Mouse (Mus musculus): Measurements from ENCODE around the gene Pacs1. TPM values are rescaled to one million over a fixed set of nuclear protein-coding genes. Genes with fewer than 3 reads are reported as not detected.
"Not testable (repeated sequence)": the region's sequence is repeated elsewhere in the genome, so short reads cannot be mapped to it uniquely, and the experiment has no call there.

The Pacs1 gene
- polyA plus RNA-seq, 1 experiment from 2014 or later = 15.5 TPM

GRCm38 (mm10) chr19:5230110-5230509 lies 42.8 kb downstream of the Pacs1 start:
- Histone ChIP-seq H3K4me1 (ENCODE audit: control insufficient read depth, insufficient read depth, low read length) (no peaks in the 10 kb centered on the region), H3K27me3 (ENCODE audit: control insufficient read depth, insufficient read depth, low read length) (no peaks in the 10 kb centered on the region), H3K4me3 (ENCODE audit: low read length) (no peak overlapping the region), H3K9me3 (replicated peaks; ENCODE audit: control insufficient read depth, low read length) (no peaks in the 10 kb centered on the region), H3K27ac (ENCODE audit: low read length) (no peak overlapping the region), H3K36me3 (ENCODE audit: control insufficient read depth, insufficient read depth) (no peaks in the 10 kb centered on the region), H3K9ac (ENCODE audit: low read length) (no peak overlapping the region), H3K4me2 (ENCODE audit: low read depth, low read length) (no peak overlapping the region)
- no peak for ATAC-seq (replicated peaks; ENCODE audit: extremely low read depth, insufficient read depth, low FRiP score)
- WGBS = 68% methylated on average over 2 of the region's 2 CpGs

GRCm38 (mm10) chr19:5224624-5225023 lies 48.3 kb downstream of the Pacs1 start:
- H3K4me2 ChIP-seq (ENCODE audit: low read depth, low read length) = no peak overlapping the region
- no peak for ATAC-seq (replicated peaks; ENCODE audit: extremely low read depth, insufficient read depth, low FRiP score)
- no peak overlapping the region for H3K27ac ChIP-seq (ENCODE audit: low read length)
- 57% methylated on average over 2 of the region's 2 CpGs for WGBS
- no peaks in the 10 kb centered on the region for H3K9me3 ChIP-seq (replicated peaks; ENCODE audit: control insufficient read depth, low read length)
- H3K27me3 ChIP-seq (ENCODE audit: control insufficient read depth, insufficient read depth, low read length) = no peaks in the 10 kb centered on the region
- H3K36me3 ChIP-seq (ENCODE audit: control insufficient read depth, insufficient read depth) = no peaks in the 10 kb centered on the region
- H3K9ac ChIP-seq (ENCODE audit: low read length) = no peak overlapping the region
- H3K4me3 ChIP-seq (ENCODE audit: low read length) = no peak overlapping the region
- peaks cover 7% of the 10 kb centered on the region for H3K4me1 ChIP-seq (ENCODE audit: control insufficient read depth, insufficient read depth, low read length)

- WGBS = 87% methylated on average over 4 of the region's 4 CpGs
- Histone ChIP-seq H3K4me3 (ENCODE audit: low read length) (no peak overlapping the region), H3K27ac (ENCODE audit: low read length) (no peak overlapping the region), H3K4me2 (ENCODE audit: low read depth, low read length) (no peak overlapping the region), H3K4me1 (ENCODE audit: control insufficient read depth, insufficient read depth, low read length) (peaks cover 7% of the 10 kb centered on the region), H3K27me3 (ENCODE audit: control insufficient read depth, insufficient read depth, low read length) (no peaks in the 10 kb centered on the region), H3K9ac (ENCODE audit: low read length) (no peak overlapping the region), H3K36me3 (ENCODE audit: control insufficient read depth, insufficient read depth) (no peaks in the 10 kb centered on the region), H3K9me3 (replicated peaks; ENCODE audit: control insufficient read depth, low read length) (no peaks in the 10 kb centered on the region)
- ATAC-seq (replicated peaks; ENCODE audit: extremely low read depth, insufficient read depth, low FRiP score) = no peak
Measured at GRCm38 (mm10) chr19:5224077-5224476, 48.8 kb downstream of the Pacs1 start.

GRCm38 (mm10) chr19:5221926-5222325 lies 51.0 kb downstream of the Pacs1 start:
- 65% methylated on average over 2 of the region's 2 CpGs for WGBS
- no peak overlapping the region for H3K27ac ChIP-seq (ENCODE audit: low read length)

GRCm38 (mm10) chr19:5221219-5221723 lies 51.6 kb downstream of the Pacs1 start:
- H3K9me3 ChIP-seq (replicated peaks; ENCODE audit: control insufficient read depth, low read length); H3K4me2 ChIP-seq (ENCODE audit: low read depth, low read length); H3K27ac ChIP-seq (ENCODE audit: low read length); H3K4me1 ChIP-seq (ENCODE audit: control insufficient read depth, insufficient read depth, low read length); H3K27me3 ChIP-seq (ENCODE audit: control insufficient read depth, insufficient read depth, low read length); ATAC-seq (replicated peaks; ENCODE audit: extremely low read depth, insufficient read depth, low FRiP score); H3K4me3 ChIP-seq (ENCODE audit: low read length); H3K36me3 ChIP-seq (ENCODE audit: control insufficient read depth, insufficient read depth); H3K9ac ChIP-seq (ENCODE audit: low read length): not testable (repeated sequence)
- WGBS = 21% methylated on average over 2 of the region's 2 CpGs

More at GRCm38 (mm10) chr19:5221926-5222325, 51.0 kb downstream of the Pacs1 start:
- no peaks in the 10 kb centered on the region for H3K36me3 ChIP-seq (ENCODE audit: control insufficient read depth, insufficient read depth)
- peaks cover 7% of the 10 kb centered on the region for H3K4me1 ChIP-seq (ENCODE audit: control insufficient read depth, insufficient read depth, low read length)
- H3K27me3 ChIP-seq (ENCODE audit: control insufficient read depth, insufficient read depth, low read length) = no peaks in the 10 kb centered on the region
- H3K9me3 ChIP-seq (replicated peaks; ENCODE audit: control insufficient read depth, low read length) = no peaks in the 10 kb centered on the region
- no peak for ATAC-seq (replicated peaks; ENCODE audit: extremely low read depth, insufficient read depth, low FRiP score)
- no peak overlapping the region for H3K9ac ChIP-seq (ENCODE audit: low read length)
- H3K4me3 ChIP-seq (ENCODE audit: low read length) = no peak overlapping the region
- H3K4me2 ChIP-seq (ENCODE audit: low read depth, low read length) = no peak overlapping the region

- Histone ChIP-seq H3K27ac (ENCODE audit: low read length) (no peak overlapping the region), H3K4me3 (ENCODE audit: low read length) (no peak overlapping the region), H3K36me3 (ENCODE audit: control insufficient read depth, insufficient read depth) (no peaks in the 10 kb centered on the region), H3K9me3 (replicated peaks; ENCODE audit: control insufficient read depth, low read length) (no peaks in the 10 kb centered on the region), H3K27me3 (ENCODE audit: control insufficient read depth, insufficient read depth, low read length) (no peaks in the 10 kb centered on the region), H3K4me1 (ENCODE audit: control insufficient read depth, insufficient read depth, low read length) (peaks cover 7% of the 10 kb centered on the region), H3K4me2 (ENCODE audit: low read depth, low read length) (no peak overlapping the region), H3K9ac (ENCODE audit: low read length) (no peak overlapping the region)
- ATAC-seq (replicated peaks; ENCODE audit: extremely low read depth, insufficient read depth, low FRiP score) = no peak
- WGBS = 79% methylated on average over 3 of the region's 3 CpGs
Measured at GRCm38 (mm10) chr19:5220389-5220788, 52.5 kb downstream of the Pacs1 start.

- no peaks in the 10 kb centered on the region for H3K36me3 ChIP-seq (ENCODE audit: control insufficient read depth, insufficient read depth)
- H3K4me1 ChIP-seq (ENCODE audit: control insufficient read depth, insufficient read depth, low read length) = no peaks in the 10 kb centered on the region
- H3K9me3 ChIP-seq (replicated peaks; ENCODE audit: control insufficient read depth, low read length) = no peaks in the 10 kb centered on the region
- no peak overlapping the region for H3K4me3 ChIP-seq (ENCODE audit: low read length)
- 91% methylated on average over 2 of the region's 2 CpGs for WGBS
- ATAC-seq (replicated peaks; ENCODE audit: extremely low read depth, insufficient read depth, low FRiP score) = no peak
- H3K27me3 ChIP-seq (ENCODE audit: control insufficient read depth, insufficient read depth, low read length) = no peaks in the 10 kb centered on the region
- no peak overlapping the region for H3K4me2 ChIP-seq (ENCODE audit: low read depth, low read length)
- no peak overlapping the region for H3K9ac ChIP-seq (ENCODE audit: low read length)
- H3K27ac ChIP-seq (ENCODE audit: low read length) = no peak overlapping the region
Measured at GRCm38 (mm10) chr19:5201691-5202090, 71.2 kb downstream of the Pacs1 start.

GRCm38 (mm10) chr19:5200617-5201016 lies 72.3 kb downstream of the Pacs1 start:
- not testable (repeated sequence) for H3K9ac ChIP-seq (ENCODE audit: low read length); H3K36me3 ChIP-seq (ENCODE audit: control insufficient read depth, insufficient read depth); H3K9me3 ChIP-seq (replicated peaks; ENCODE audit: control insufficient read depth, low read length); H3K27ac ChIP-seq (ENCODE audit: low read length); H3K27me3 ChIP-seq (ENCODE audit: control insufficient read depth, insufficient read depth, low read length); H3K4me3 ChIP-seq (ENCODE audit: low read length); ATAC-seq (replicated peaks; ENCODE audit: extremely low read depth, insufficient read depth, low FRiP score); H3K4me2 ChIP-seq (ENCODE audit: low read depth, low read length); H3K4me1 ChIP-seq (ENCODE audit: control insufficient read depth, insufficient read depth, low read length)
- WGBS = 88% methylated on average over 4 of the region's 4 CpGs

GRCm38 (mm10) chr19:5198553-5198952 lies 74.4 kb downstream of the Pacs1 start:
- Histone ChIP-seq H3K4me2 (ENCODE audit: low read depth, low read length) (no peak overlapping the region), H3K27me3 (ENCODE audit: control insufficient read depth, insufficient read depth, low read length) (no peaks in the 10 kb centered on the region), H3K4me1 (ENCODE audit: control insufficient read depth, insufficient read depth, low read length) (no peaks in the 10 kb centered on the region), H3K9me3 (replicated peaks; ENCODE audit: control insufficient read depth, low read length) (no peaks in the 10 kb centered on the region), H3K4me3 (ENCODE audit: low read length) (no peak overlapping the region), H3K36me3 (ENCODE audit: control insufficient read depth, insufficient read depth) (no peaks in the 10 kb centered on the region), H3K9ac (ENCODE audit: low read length) (no peak overlapping the region), H3K27ac (ENCODE audit: low read length) (no peak overlapping the region)
- 61% methylated on average over 3 of the region's 3 CpGs for WGBS
- no peak for ATAC-seq (replicated peaks; ENCODE audit: extremely low read depth, insufficient read depth, low FRiP score)

All from heart, embryonic 16.5 days (tissue).